Comparison of ENCODE assay signal across 9 mouse cellular contexts in genomic region chr16:17914307-17915249, GRCm38 (mm10). TPM values are rescaled to one million over a fixed set of nuclear protein-coding genes. Genes with fewer than 3 reads are reported as not detected.
DNase-seq lines count a peak whose midpoint lies in the region; ATAC-seq and TF ChIP-seq lines count a peak whose summit lies in the region.
"Had no signal": no experiment of that assay in that cellular context is flagged by ENCODE, and none has a peak within 500 bp of the region (broad histone marks: within the 10 kb centered on the region; RNA-seq: fewer than 3 reads in every experiment).

Gsc2 (minus strand) TSS chr16:17915059.

- peaks cover 22% of the 10 kb centered on the region for H3K27me3 ChIP-seq in spleen, adult 2 months (ENCODE audit: control insufficient read depth, insufficient read depth, low read length)
- peaks cover 58% of the 10 kb centered on the region for H3K27me3 ChIP-seq in intestine, embryonic 16.5 days (replicated peaks; ENCODE audit: control insufficient read depth, insufficient read depth, low read length)
- peaks cover 52% of the 10 kb centered on the region for H3K27me3 ChIP-seq in midbrain, postnatal 0 days (ENCODE audit: insufficient read depth, low read length)

- no peak for TF ChIP-seq POLR2A in spleen, adult 2 months (IDR thresholded peaks at IDR 0.05; ENCODE audit: low read depth, low read length)

- peaks cover 10% of the 10 kb centered on the region for H3K4me1 ChIP-seq in spleen, adult 2 months (ENCODE audit: control insufficient read depth, insufficient read depth, insufficient read length)
- H3K4me1 ChIP-seq in intestine, embryonic 16.5 days (ENCODE audit: control insufficient read depth, insufficient read depth, low read length), result peaks cover 14% of the 10 kb centered on the region
- H3K4me1 ChIP-seq in midbrain, postnatal 0 days (ENCODE audit: insufficient read depth, low read length), result peaks cover 3% of the 10 kb centered on the region; the same call in 1 of the 2 replicates

- H3K27ac ChIP-seq in spleen, adult 2 months (ENCODE audit: insufficient read depth, low read length), result no peak within 1 kb of the TSS
- H3K27ac ChIP-seq in intestine, embryonic 16.5 days (ENCODE audit: low read length), result no peak within 1 kb of the TSS
- no peak within 1 kb of the TSS for H3K27ac ChIP-seq in midbrain, postnatal 0 days (ENCODE audit: low read depth, low read length)

- peak within 1 kb of the TSS; percentile 86 for H3K4me2 ChIP-seq in intestine, embryonic 16.5 days (ENCODE audit: low read depth, low read length)
- peak within 1 kb of the TSS; percentile 43 for H3K4me2 ChIP-seq in midbrain, postnatal 0 days (ENCODE audit: low read depth, low read length, poor library complexity, severe bottlenecking)

- no peaks in the 10 kb centered on the region for H3K9me3 ChIP-seq in intestine, embryonic 16.5 days (ENCODE audit: control insufficient read depth, low read length)
- H3K9me3 ChIP-seq in midbrain, postnatal 0 days (ENCODE audit: low read length), result no peaks in the 10 kb centered on the region

- DNase-seq in adrenal gland, adult 2 months, result peak; percentile 46
- DNase-seq in adrenal gland, postnatal 4 days (ENCODE audit: low spot score in 2 of 2), result no peak
- DNase-seq in spleen, adult 2 months (ENCODE audit: low read depth in 1 of 2, low spot score in 2 of 2), result no peak
- DNase-seq in spleen, adult 18-20 months, result no peak
- no peak for DNase-seq in midbrain, postnatal 0 days (ENCODE audit: low spot score)
- DNase-seq in cerebellum, adult 9-10 months, result no peak
- no peak for DNase-seq in spleen, adult 12 weeks (ENCODE audit: low spot score)

- no peaks in the 10 kb centered on the region for H3K36me3 ChIP-seq in spleen, adult 2 months (ENCODE audit: control insufficient read depth, insufficient read depth, low read length)
- H3K36me3 ChIP-seq in intestine, embryonic 16.5 days (ENCODE audit: control insufficient read depth, insufficient read depth, low read length), result no peaks in the 10 kb centered on the region
- no peaks in the 10 kb centered on the region for H3K36me3 ChIP-seq in midbrain, postnatal 0 days (ENCODE audit: insufficient read depth, low read length)

- H3K9ac ChIP-seq in intestine, embryonic 16.5 days (ENCODE audit: low read depth, low read length), result peak within 1 kb of the TSS; percentile 41
- H3K9ac ChIP-seq in midbrain, postnatal 0 days (replicated peaks; ENCODE audit: low read length, poor library complexity, severe bottlenecking), result no peak within 1 kb of the TSS

- WGBS in spleen, adult 2 months, result 2% methylated on average over 103 of the region's 106 CpGs
- under 1% methylated on average over 103 of the region's 106 CpGs for WGBS in intestine, embryonic 16.5 days
- under 1% methylated on average over 93 of the region's 106 CpGs for WGBS in midbrain, postnatal 0 days

- TF ChIP-seq CTCF in spleen, adult 2 months (IDR thresholded peaks at IDR 0.05; ENCODE audit: extremely low read depth, insufficient read depth, insufficient read length, insufficient replicate concordance), result no peak
- TF ChIP-seq CTCF in midbrain, postnatal 0 days (IDR thresholded peaks at IDR 0.05), result no peak

- H3K4me3 ChIP-seq in spleen, adult 2 months (ENCODE audit: extremely low read depth, insufficient read depth, insufficient read length), result peak within 1 kb of the TSS; percentile 26; the same call in 1 of the 2 replicates
- H3K4me3 ChIP-seq in intestine, embryonic 16.5 days (ENCODE audit: low read length), result peak within 1 kb of the TSS; percentile 50
- H3K4me3 ChIP-seq in midbrain, postnatal 0 days (ENCODE audit: low read depth, low read length), result peak within 1 kb of the TSS; percentile 34

- peak; percentile 30 for ATAC-seq in intestine, embryonic 16.5 days
- no peak for ATAC-seq in midbrain, postnatal 0 days (ENCODE audit: low FRiP score)

RNA-seq across cellular contexts. Expression of gene Gsc2, which starts in this region (rescaled TPM):
- total RNA-seq in adrenal gland, adult 2 months (2021), result not detected
- polyA plus RNA-seq in adrenal gland, adult 2 months (2012; rRNA removed), result not detected in 2 replicates
- not detected for total RNA-seq in adrenal gland, postnatal 4 days (2021)
- not detected in 2 replicates for polyA plus RNA-seq in spleen, adult 2 months (2012; rRNA removed)
- polyA plus RNA-seq in intestine, embryonic 16.5 days (2015; fragmentation: Nextera tagmentation; extraction: Ambion mirVana), result 0.23 TPM in 1 of 2 replicates, not detected in the other
- total RNA-seq in midbrain, postnatal 0 days (2014; rRNA removed), result 0.61 TPM in 1 of 2 replicates, not detected in the other
- polyA plus RNA-seq in midbrain, postnatal 0 days (2015; fragmentation: Nextera tagmentation; extraction: Ambion mirVana), result 0.31 and 0.52 TPM in 2 replicates
- polyA plus RNA-seq: gonadal fat pad, adult 2 months had no signal

Comparison
In these comparisons a context has a peak if more than half of its experiments do, and no peak if none do; other contexts are left out.
1. Peak in DNase-seq in adrenal gland, adult 2 months; RNA of the gene not detected or under 1 TPM.
2. Peak in ATAC-seq, H3K4me3 ChIP-seq, H3K9ac ChIP-seq and H3K4me2 ChIP-seq in intestine, embryonic 16.5 days; RNA of the gene not detected or under 1 TPM.